Mouse (Mus musculus) spleen, postnatal 36 days (tissue): ENCODE measurements around the gene Kansl1.

Experiments
- DNase-seq, 2 experiments: peaks; one replicate each; pipeline ENCODE4 v3.0.0; 2022; ENCODE audit warnings: low spot score in 2 of 2, mixed read lengths in 1 of 2

The Kansl1 gene

GRCm38 (mm10) chr11:104439703-104440102 is 29.0 kb downstream of the Kansl1 start:
- DNase-seq = no peak

DNA sequence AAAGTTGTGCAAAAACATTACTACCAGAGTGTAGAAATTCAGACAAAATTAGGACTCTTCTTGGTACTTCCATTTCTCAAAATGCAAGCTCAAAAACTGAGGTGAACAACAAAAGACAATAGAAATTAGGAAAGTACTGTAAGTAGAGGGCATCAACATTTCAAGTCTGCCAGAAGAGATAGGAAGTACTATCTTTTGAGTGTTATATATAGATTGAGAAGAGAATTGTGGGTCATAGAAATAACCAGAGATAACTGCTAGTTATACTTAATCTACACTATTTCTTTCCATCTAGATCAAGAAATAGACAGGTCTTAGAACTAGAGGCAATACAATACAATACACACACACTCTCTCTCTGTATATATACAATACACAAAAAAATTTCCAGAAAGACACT is 30.2 kb downstream of the Kansl1 start:
- DNase-seq = no peak

DNA sequence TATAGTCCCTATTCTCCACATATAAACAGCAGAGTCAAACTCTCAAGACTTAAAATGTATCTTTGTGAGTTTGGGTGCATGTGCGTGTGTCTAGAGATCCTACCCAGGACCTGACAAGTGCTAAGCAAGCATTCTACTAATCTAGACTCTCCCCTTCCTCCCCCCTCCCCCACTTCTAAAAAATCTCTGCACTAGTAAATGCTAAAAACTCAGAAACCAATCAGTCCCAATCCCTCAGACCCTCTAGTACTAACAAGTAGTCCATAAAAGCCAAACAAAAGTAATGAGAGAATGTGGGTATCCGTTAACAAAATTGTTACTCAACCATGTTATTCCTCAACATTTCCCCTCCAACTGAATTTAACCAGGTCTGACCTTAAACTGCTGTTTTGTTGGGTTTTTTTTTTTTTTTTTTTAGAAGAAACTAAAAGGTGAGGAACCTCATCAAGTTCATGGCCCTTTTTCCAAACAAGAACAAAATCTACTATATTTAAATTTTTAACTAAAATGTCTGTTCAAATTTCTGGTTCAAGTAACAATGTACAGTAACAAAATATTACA is 32.2 kb downstream of the Kansl1 start:
- DNase-seq = no peak

- no peak for DNase-seq
Observed at GRCm38 (mm10) chr11:104435753-104436152, 32.9 kb downstream of the Kansl1 start.

GRCm38 (mm10) chr11:104435141-104435540 is 33.5 kb downstream of the Kansl1 start:
- DNase-seq = no peak

DNA sequence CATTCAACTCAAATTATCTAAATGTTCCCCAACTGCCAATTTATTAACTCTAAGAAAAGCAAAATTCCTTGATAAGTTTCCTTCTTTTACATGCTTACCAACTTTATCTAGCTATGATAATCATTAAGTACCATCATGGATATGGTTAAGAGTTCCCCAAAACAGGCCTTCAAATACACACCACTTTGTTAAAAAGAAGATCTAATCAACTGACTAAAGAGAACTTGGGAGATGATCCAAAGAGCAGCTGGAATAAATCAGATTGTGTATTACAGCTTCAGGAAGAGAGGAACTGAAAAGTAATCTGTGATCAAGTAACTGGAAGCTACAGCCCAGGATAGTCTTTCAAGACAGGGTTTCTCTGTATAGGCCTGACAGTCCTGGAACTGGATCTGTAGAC is 36.4 kb downstream of the Kansl1 start:
- DNase-seq = no peak

GRCm38 (mm10) chr11:104431807-104432206 is 36.9 kb downstream of the Kansl1 start:
- no peak for DNase-seq

GRCm38 (mm10) chr11:104424727-104425416 is 43.8 kb downstream of the Kansl1 start:
- DNase-seq = peak; percentile 92

DNA sequence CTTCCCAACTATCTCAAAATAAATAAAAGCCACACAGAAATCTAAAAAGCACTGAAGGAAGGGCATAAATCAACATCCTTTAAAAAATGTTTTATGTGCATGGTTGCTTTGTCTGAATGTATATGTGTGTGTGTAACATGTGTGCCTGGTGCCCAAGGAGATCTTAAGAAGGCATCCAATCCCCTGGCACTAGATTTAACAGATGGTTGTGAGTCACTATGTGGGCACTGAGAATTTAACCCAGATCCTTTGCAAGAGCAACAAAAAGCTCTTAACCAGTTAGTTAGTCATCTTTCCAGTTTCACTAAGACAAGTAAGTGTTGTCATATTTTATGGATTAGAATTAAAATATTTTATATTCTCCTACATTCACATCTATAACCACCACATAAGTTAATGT is 56.4 kb downstream of the Kansl1 start:
- DNase-seq = no peak

DNA sequence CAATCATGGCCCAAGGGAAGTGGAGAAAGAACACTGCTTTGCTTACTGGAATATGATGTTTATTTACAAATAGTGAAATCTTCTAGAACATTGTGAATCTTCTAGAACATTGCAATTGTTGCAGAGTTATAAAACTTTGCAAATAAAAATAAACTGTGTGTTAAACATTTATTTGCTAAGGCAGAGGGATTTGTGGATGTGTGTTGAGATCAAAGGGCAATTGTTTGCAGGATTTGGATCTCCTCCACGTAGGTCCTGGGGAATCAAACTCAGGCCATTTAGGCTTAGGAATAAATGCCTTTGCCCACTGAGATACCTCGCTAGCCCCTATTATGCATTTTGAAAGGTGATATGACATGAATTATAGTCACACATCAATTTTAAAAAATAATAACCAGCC is 61.3 kb downstream of the Kansl1 start:
- DNase-seq = no peak

- DNase-seq = no peak
Observed at GRCm38 (mm10) chr11:104400961-104401360, 67.7 kb downstream of the Kansl1 start.

DNA sequence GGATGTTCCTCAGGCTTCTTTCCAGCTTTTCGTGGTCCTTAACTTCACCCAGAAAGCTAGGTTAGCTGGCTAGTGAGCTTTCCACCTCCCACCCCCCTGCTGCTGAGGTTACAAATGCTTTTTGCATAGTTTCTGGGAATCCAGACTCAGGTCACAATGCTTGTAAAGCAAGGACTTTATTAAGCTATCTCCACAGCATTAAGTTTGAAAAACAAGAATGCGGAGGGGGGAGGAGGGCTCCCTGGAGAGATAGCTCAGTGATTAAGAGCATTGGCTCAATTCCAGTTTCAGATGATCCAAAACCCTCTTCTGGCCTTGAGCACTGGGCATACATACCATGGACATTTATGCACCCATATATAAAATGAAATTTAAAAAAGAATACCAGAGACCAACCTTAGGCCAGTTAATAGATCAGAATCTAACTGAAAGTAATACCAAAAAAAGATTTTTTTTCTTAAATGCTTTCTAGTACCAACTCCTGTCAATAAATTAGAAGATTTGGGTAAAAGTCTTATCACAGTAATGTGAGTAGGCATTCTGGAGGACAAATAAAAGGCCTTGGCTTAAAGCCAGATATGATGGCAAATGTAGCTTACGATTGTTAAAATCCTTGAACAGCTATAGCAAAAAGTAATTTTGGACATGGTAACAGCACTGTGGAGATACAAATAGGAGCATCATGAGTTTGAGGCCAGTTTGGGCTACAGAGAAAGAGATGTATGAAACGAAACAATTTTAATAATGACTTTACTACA is 69.0 kb downstream of the Kansl1 start:
- no peak for DNase-seq

DNA sequence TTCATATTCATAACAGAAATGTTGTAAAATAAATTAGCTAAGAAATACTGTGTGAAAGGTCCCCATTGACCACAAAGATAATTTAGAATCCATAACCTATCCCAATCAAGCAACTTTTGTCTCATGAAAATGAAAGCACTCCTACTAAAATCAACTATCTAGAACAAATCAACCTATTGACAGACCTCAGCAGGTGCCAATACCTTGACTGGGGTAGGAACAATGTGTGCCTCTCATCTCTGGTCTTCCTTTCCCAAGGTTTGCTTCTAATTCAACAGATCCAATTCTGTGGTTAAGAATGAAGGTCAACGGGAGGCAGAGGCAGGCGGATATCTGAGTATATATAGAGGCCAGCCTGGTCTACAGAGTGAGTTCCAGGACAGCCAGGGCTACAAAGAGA is 73.0 kb downstream of the Kansl1 start:
- DNase-seq = no peak

DNA sequence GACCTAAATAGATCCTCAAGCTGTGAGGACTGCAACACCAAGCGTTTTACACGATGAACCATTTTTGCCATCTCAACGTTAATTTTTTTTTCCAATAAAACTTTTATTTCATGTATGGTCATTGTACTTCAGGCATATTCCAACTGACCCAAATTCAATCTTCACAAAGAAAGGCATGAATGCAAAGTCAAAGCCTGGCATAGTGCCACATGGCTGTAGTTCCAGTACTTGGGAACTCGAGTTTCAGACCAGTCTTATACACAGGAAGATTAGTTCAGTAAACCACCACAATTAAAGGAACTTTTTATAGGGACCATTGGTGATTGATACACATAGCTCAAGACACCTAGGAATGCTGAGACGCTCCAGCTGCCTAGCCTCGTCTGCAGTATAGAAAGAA is 75.5 kb downstream of the Kansl1 start:
- DNase-seq = no peak

GRCm38 (mm10) chr11:104392153-104392552 is 76.5 kb downstream of the Kansl1 start:
- no peak for DNase-seq

DNA sequence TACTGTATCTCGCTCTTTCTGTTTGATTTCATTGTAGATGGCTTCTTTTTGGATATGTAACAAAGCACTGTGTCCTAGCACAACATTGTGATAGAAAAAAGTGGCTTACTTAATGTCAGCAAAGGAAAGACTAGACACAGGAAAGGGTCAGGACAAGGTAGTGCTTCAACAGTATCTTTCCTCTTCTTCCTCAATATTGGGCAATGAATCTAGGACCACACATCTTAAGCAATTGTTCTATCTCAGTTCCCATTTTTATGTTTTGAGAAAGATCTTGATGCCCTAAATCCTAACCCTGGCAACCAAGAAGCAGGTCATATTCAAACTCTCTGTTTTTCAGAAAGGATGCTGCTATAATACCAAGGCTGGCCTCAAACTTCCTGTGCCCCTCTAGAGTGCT is 81.4 kb downstream of the Kansl1 start:
- no peak for DNase-seq

DNA sequence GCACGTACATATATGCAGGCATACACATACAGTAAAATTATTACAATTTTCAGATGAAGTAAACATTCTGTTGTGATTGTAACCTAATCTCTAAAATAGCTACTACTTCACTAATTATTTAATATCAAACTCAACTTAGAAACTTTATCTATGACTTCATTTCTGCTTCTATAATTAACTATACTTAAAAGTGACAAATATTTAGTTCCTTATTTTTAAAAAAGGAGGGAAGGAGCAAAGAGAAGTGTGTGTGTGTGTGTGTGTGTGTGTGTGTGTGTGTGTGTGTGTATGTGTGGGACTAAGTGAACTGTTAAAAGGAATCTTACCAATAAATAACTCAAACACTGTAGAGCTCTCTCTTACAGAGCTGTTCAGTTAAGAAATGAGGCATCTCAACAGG is 82.1 kb downstream of the Kansl1 start:
- DNase-seq = no peak

DNA sequence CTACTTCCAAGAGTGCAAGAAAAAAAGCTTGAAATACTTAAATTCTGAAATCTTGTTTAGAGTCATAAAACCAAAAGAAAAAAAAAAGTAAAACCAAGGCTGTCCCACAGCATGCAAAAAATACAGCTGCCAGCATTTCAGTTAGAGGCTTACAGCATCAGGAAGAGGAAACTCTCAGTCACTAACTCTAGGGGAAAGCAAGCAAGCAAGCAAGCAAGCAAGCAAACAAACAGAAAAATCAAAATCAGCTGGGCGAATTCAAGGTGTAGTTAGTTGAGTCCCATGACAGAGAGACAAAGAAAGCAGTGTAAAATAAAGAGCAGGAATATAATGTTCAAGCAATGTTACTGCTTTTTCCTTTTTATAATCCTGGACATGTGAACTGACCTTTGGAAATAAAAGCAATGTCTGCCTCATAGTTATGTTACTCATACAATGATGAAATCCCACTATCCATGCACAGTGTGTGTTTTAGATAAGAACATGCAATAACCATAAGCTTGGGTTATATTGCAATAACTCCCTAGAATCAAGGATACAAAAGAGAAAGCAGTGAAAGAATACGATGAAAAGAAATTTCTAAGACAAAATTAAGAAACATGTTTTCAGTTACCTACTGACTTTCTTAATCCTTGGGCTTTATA is 85.4 kb downstream of the Kansl1 start:
- DNase-seq = no peak

- no peak for DNase-seq
Observed at GRCm38 (mm10) chr11:104381887-104382286, 86.8 kb downstream of the Kansl1 start.

DNA sequence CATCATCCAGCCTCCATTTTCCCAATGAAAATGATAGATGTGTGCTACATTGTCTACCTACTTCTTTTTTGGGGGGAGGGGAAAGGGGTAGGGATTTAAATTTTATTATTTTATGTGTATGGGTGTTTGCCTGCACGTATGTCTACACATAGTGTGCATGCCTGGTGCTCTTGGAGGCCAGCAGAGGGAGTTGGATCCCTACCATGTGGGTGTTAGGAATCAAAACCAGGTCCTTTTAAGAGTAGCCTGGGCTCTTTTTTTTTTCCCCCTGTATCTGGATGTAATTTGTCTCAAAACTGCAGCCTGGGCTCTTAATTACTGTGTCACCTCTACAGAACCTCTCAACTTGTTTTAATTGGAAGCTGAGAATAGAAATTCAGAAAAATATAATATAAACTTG is 89.0 kb downstream of the Kansl1 start:
- peak in 1 of 2 experiments; percentile 4 for DNase-seq

DNA sequence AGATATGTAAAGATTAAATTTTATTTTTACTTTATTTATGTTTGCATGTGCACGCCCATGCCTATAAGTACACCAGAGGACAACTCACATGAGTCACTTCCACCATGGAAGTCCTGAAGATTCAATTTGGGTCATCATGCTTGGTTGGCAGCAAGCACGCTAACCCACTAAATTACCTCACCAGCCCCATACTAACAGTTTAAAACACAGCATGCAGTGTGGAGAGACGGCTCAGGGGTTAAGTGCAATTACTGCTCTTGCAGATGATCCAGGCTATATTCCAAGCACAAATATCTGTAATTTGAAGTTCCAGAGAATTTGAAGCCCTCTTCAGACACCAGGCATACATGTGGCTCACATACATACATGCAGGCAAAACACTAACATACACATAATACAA is 92.4 kb downstream of the Kansl1 start:
- DNase-seq = no peak

- no peak for DNase-seq
Observed at GRCm38 (mm10) chr11:104367486-104368190, 101.0 kb downstream of the Kansl1 start.
